Mouse (Mus musculus) G1E (cell line): ENCODE results near the gene Cdcp2. TPM values are rescaled to one million over a fixed set of nuclear protein-coding genes. Genes with fewer than 3 reads are reported as not detected.

ENCODE experiments used
- ATAC-seq: 2 replicates; pipeline ENCODE4 v1.8.0; 2016; ENCODE audit warnings: mild to moderate bottlenecking; ENCODE audit not compliant: insufficient number of reproducible peaks, poor library complexity, low FRiP score, severe bottlenecking; ENCODE audit errors: extremely low read depth
- DNase-seq: peaks from one replicate; pipeline ENCODE4 v3.0.0; 2012; ENCODE audit warnings: low spot score
- H3K27me3 ChIP-seq: 2 replicates; pipeline ENCODE4 v1.6.1; 2012; ENCODE audit warnings: mild to moderate bottlenecking, low read length, inconsistent platforms; ENCODE audit not compliant: insufficient read depth
- H3K36me3 ChIP-seq: replicated peaks from 2 replicates; pipeline ENCODE3; 2012; ENCODE audit warnings: mild to moderate bottlenecking, inconsistent platforms
- H3K4me1 ChIP-seq: 2 replicates; pipeline ENCODE4 v1.6.1; 2012; ENCODE audit warnings: low read depth, low read length, inconsistent platforms, mixed read lengths; ENCODE audit not compliant: insufficient read depth
- H3K4me3 ChIP-seq: 2 replicates; pipeline ENCODE4 v1.5.1; 2012; ENCODE audit warnings: low read depth, mild to moderate bottlenecking, inconsistent platforms, low read length, moderate library complexity, mixed read lengths
- H3K9me3 ChIP-seq: replicated peaks from 2 replicates; pipeline ENCODE4 v1.6.1; 2012; ENCODE audit warnings: inconsistent platforms
- CTCF ChIP-seq: IDR thresholded peaks from 2 replicates; pipeline ENCODE4 v1.5.1; 2012; ENCODE audit warnings: low read depth, low read length, inconsistent platforms, mixed read lengths
- GATA1 ChIP-seq: IDR thresholded peaks from 2 replicates; pipeline ENCODE4 v1.6.1; 2012; ENCODE audit warnings: borderline replicate concordance, low read length, inconsistent platforms, mixed read lengths
- GATA2 ChIP-seq: IDR thresholded peaks from 2 replicates; pipeline ENCODE4 v1.6.1; 2012; ENCODE audit warnings: low read depth, low read length, inconsistent platforms, borderline replicate concordance
- POLR2AphosphoS5 ChIP-seq: IDR thresholded peaks from 2 replicates; pipeline ENCODE4 v1.6.1; 2012; ENCODE audit warnings: low read depth, low read length, inconsistent platforms; ENCODE audit not compliant: insufficient replicate concordance
- TAL1 ChIP-seq: conservative IDR thresholded peaks from 2 replicates; pipeline ENCODE4 v1.6.1; 2012; ENCODE audit warnings: low read depth, low read length, inconsistent platforms, mixed read lengths
- polyA plus RNA-seq: library from polyadenylated mRNA; stranded (reverse); fragments of >175 nt; gene quantifications from 2 replicates; pipeline ENCODE4 v1.2.3, GENCODE M21; 2012
- total RNA-seq, 2 experiments: library from RNA; stranded (forward) in 1 of 2; stranded (reverse) in 1 of 2; fragments of 200-1000 nt in 1 of 2; fragments of >200 nt in 1 of 2; fragmentation: Nextera tagmentation in 1 of 2; gene quantifications; 2 replicates each; pipeline ENCODE4 v1.2.3; 2014 to 2017

Gene Cdcp2
- total and polyA plus RNA-seq, 3 experiments: 0.11 TPM; not detected in 2

DNA sequence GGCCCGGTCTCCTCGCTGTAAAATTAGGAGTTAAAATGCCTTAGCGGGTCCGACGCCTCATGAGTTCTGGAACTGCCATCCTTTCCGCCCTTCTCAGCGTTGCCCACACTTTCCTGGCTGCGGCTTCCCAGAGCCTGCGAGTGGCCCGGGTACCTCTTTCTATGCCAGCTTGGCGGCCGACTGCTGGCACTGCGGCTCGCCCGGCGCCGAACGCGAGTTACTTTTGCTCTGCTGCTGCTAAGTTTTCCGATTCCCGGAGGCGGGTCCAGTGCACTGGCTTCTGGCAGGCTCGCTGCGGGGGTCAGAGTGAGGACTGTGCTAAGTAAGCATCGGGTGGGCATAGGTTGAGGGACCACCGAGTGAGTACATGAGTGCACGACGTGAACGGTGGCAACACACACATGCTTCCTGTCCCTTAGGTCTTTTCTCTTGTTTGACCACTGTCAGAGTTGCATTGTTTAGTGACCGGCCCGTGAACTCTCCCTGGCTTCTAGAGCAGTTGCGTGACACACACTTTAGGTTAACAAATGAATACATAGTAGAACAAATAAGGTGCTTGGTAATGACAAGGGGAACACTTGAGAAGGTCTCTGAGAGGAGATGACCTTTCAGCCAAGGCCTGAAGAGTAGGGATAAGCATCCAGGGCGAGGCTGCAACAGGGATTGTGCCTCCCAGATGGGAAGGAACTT, 29.4 kb upstream of the Cdcp2 start:
- ATAC-seq (no peak), DNase-seq (no peak)
- Histone ChIP-seq H3K9me3 (no peaks in the 10 kb centered on the region), H3K4me1 (peaks cover 39% of the 10 kb centered on the region), H3K36me3 (peaks cover 47% of the 10 kb centered on the region), H3K4me3 (peak overlapping the region; percentile 92), H3K27me3 (no peaks in the 10 kb centered on the region)
- TF ChIP-seq GATA2 (no peak), CTCF (no peak), POLR2AphosphoS5 (no peak), GATA1 (no peak), TAL1 (no peak)

GRCm38 (mm10) chr4:107072343-107072742, 24.3 kb upstream of the Cdcp2 start:
- Histone ChIP-seq H3K36me3 (peaks cover 31% of the 10 kb centered on the region), H3K27me3 (no peaks in the 10 kb centered on the region; the same call in 1 of the 2 replicates), H3K4me1 (peaks cover 8% of the 10 kb centered on the region), H3K9me3 (no peaks in the 10 kb centered on the region), H3K4me3 (no peak overlapping the region)
- no peak for TF ChIP-seq POLR2AphosphoS5
- TF ChIP-seq CTCF: no peak
- TF ChIP-seq GATA1: no peak
- no peak for TF ChIP-seq GATA2
- no peak for TF ChIP-seq TAL1
- ATAC-seq (no peak), DNase-seq (no peak)

DNA sequence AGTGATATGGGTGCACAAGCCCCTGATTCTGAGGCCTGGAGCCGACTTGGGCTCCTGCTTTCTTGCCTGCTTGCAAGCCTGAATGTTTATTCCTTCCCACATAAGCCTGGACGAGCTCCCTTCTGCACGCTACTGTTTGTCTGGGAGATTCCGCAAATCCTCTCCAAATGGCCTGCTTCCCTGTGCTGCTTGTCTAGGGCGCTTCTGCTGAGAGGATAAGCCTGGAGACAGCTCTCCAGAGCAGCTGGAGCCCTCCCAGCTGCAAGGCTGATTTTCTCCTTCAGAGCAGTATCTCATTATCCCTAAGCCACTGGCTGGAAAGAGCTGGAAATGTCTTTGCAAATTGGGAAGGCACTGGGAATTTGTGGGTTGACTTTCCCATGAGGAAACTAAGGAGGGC, 21.2 kb upstream of the Cdcp2 start:
- no peaks in the 10 kb centered on the region; the same call in 1 of the 2 replicates for H3K27me3 ChIP-seq
- peaks cover 32% of the 10 kb centered on the region for H3K36me3 ChIP-seq
- no peaks in the 10 kb centered on the region; the same call in 1 of the 2 replicates for H3K4me1 ChIP-seq
- H3K9me3 ChIP-seq: no peaks in the 10 kb centered on the region
- TF ChIP-seq CTCF: no peak
- TF ChIP-seq POLR2AphosphoS5: no peak
- no peak for TF ChIP-seq GATA2
- TF ChIP-seq GATA1: no peak
- TF ChIP-seq TAL1: no peak
- ATAC-seq (no peak), DNase-seq (no peak)
- H3K4me3 ChIP-seq: no peak overlapping the region

DNA sequence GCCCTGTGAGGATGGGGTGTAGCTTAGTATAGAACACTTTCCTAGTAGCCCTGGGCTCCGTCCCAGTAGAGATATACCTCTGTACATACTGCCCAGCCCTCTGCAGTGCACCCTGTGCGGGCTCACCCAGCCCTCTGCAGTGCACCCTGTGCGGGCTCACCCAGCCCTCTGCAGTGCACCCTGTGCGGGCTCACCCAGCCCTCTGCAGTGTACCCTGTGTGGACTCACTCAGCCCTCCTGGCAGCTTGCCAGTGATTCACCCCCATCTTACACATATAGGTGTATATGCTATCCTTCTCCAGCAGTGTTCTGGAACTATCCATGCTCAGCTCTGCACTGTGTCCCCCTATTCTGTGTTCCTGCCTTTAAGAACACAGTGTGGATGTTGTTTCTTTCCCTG, 17.8 kb upstream of the Cdcp2 start:
- Histone ChIP-seq H3K4me1 (no peaks in the 10 kb centered on the region), H3K27me3 (peaks cover 11% of the 10 kb centered on the region; the same call in 1 of the 2 replicates), H3K4me3 (no peak overlapping the region), H3K9me3 (no peaks in the 10 kb centered on the region), H3K36me3 (peaks cover 19% of the 10 kb centered on the region)
- DNase-seq (no peak), ATAC-seq (no peak)
- no peak for TF ChIP-seq TAL1
- TF ChIP-seq GATA1: no peak
- TF ChIP-seq CTCF: no peak
- no peak for TF ChIP-seq GATA2
- no peak for TF ChIP-seq POLR2AphosphoS5

DNA sequence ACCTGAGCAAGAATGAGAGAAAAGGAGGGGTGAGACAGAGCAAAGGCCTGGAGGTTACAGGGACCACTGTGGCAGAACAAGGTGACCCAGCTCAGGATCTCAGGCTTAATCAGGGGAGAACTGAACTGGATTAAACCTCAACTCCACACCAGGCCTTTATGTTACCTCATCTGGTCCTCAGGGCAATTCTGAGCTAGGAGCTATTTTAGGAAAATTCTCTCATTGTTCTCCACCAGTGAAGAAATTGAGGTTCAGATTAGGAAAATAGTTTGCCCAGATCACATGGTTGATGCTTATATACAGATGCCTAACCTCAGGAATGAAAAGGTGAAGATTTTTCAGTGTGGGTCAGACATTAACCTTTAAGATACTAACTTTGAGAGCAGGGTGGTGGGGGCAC, 17.0 kb upstream of the Cdcp2 start:
- TF ChIP-seq GATA2 (no peak), POLR2AphosphoS5 (no peak), CTCF (no peak), GATA1 (no peak)
- H3K36me3 ChIP-seq: peaks cover 17% of the 10 kb centered on the region
- ATAC-seq (no peak), DNase-seq (no peak)
- H3K4me1 ChIP-seq: no peaks in the 10 kb centered on the region
- no peaks in the 10 kb centered on the region for H3K9me3 ChIP-seq
- H3K27me3 ChIP-seq: peaks cover 18% of the 10 kb centered on the region; the same call in 1 of the 2 replicates
- no peak overlapping the region for H3K4me3 ChIP-seq

GRCm38 (mm10) chr4:107082185-107082584, 14.5 kb upstream of the Cdcp2 start:
- ATAC-seq (no peak), DNase-seq (no peak)
- Histone ChIP-seq H3K4me1 (no peaks in the 10 kb centered on the region), H3K36me3 (peaks cover 10% of the 10 kb centered on the region), H3K4me3 (no peak overlapping the region), H3K27me3 (peaks cover 31% of the 10 kb centered on the region), H3K9me3 (no peaks in the 10 kb centered on the region)
- TF ChIP-seq GATA1 (no peak), CTCF (no peak), POLR2AphosphoS5 (no peak), GATA2 (no peak), TAL1 (no peak)
